Mouse (Mus musculus) adrenal gland, adult (tissue): ENCODE data around the gene 9930111J21Rik2.
"Not testable (repeated sequence)": the region's sequence is repeated elsewhere in the genome, so short reads cannot be mapped to it uniquely, and the experiment has no call there.

Experiments
- DNase-seq, 2 experiments: peaks; one replicate each; pipeline ENCODE4 v3.0.0; 2022 to 2023; ENCODE audit warnings: low spot score in 1 of 2; ENCODE audit not compliant: inconsistent age in 2 of 2

9930111J21Rik2 gene

GRCm38 (mm10) chr11:49078719-49079118 lies 27.7 kb upstream of the 9930111J21Rik2 start:
- no peak for DNase-seq

GRCm38 (mm10) chr11:49077012-49077411 lies 26.0 kb upstream of the 9930111J21Rik2 start:
- no peak for DNase-seq

- DNase-seq, result peak; percentile 24 to 59
Measured at GRCm38 (mm10) chr11:49076001-49076757, 25.1 kb upstream of the 9930111J21Rik2 start, which contains the start of gene Ifi47. Ifi47 (plus strand) TSS chr11:49076587.

GRCm38 (mm10) chr11:49068358-49068757 lies 17.3 kb upstream of the 9930111J21Rik2 start:
- DNase-seq, result no peak

- DNase-seq, result peak in 1 of 2 experiments; percentile 52
Measured at GRCm38 (mm10) chr11:49063713-49064469, 12.8 kb upstream of the 9930111J21Rik2 start, which contains the start of gene Tgtp2. Tgtp2 (minus strand) TSS chr11:49064206.

GRCm38 (mm10) chr11:49061865-49062264 lies 10.8 kb upstream of the 9930111J21Rik2 start:
- DNase-seq, result not testable (repeated sequence)

GRCm38 (mm10) chr11:49060061-49060460 lies 9.0 kb upstream of the 9930111J21Rik2 start:
- not testable (repeated sequence) for DNase-seq

- DNase-seq, result not testable (repeated sequence)
Measured at GRCm38 (mm10) chr11:49051894-49052293, 852 bp upstream of the 9930111J21Rik2 start.

GRCm38 (mm10) chr11:49050064-49050463 lies 978 bp downstream of the 9930111J21Rik2 start:
- not testable (repeated sequence) for DNase-seq

- not testable (repeated sequence) for DNase-seq
Measured at GRCm38 (mm10) chr11:49012074-49012473, 39.0 kb downstream of the 9930111J21Rik2 start.

- DNase-seq, result not testable (repeated sequence)
Measured at GRCm38 (mm10) chr11:49006785-49007184, 44.3 kb downstream of the 9930111J21Rik2 start.

GRCm38 (mm10) chr11:49006317-49006716 lies 44.7 kb downstream of the 9930111J21Rik2 start:
- not testable (repeated sequence) for DNase-seq

GRCm38 (mm10) chr11:49000411-49000810 lies 50.6 kb downstream of the 9930111J21Rik2 start:
- not testable (repeated sequence) for DNase-seq

GRCm38 (mm10) chr11:48994018-48994417 lies 57.0 kb downstream of the 9930111J21Rik2 start, which contains the start of gene Tgtp1:
Tgtp1 (minus strand) TSS chr11:48994172.
- peak in 1 of 2 experiments; percentile 21 for DNase-seq

- peak; percentile 30 to 56 for DNase-seq
Measured at GRCm38 (mm10) chr11:48993296-48993695, 57.7 kb downstream of the 9930111J21Rik2 start.

- peak in 1 of 2 experiments; percentile 61 for DNase-seq
Measured at GRCm38 (mm10) chr11:48991740-48992520, 59.1 kb downstream of the 9930111J21Rik2 start, which contains the start of gene Gm12185. Gm12185 (minus strand) TSS chr11:48992226.

- DNase-seq, result not testable (repeated sequence)
Measured at GRCm38 (mm10) chr11:48989981-48990380, 61.1 kb downstream of the 9930111J21Rik2 start.

GRCm38 (mm10) chr11:48988219-48988618 lies 62.8 kb downstream of the 9930111J21Rik2 start:
- not testable (repeated sequence) for DNase-seq

- DNase-seq, result not testable (repeated sequence)
Measured at GRCm38 (mm10) chr11:48982848-48983247, 68.2 kb downstream of the 9930111J21Rik2 start.

GRCm38 (mm10) chr11:48980052-48980451 lies 71.0 kb downstream of the 9930111J21Rik2 start:
- not testable (repeated sequence) for DNase-seq

- DNase-seq, result not testable (repeated sequence)
Measured at GRCm38 (mm10) chr11:48979251-48979650, 71.8 kb downstream of the 9930111J21Rik2 start, which contains the start of gene 9930111J21Rik1. 9930111J21Rik1 (minus strand) TSS chr11:48979398.
